Mouse (Mus musculus): ENCODE measurements around the gene Gm20708.
"Not testable (repeated sequence)": the region's sequence is repeated elsewhere in the genome, so short reads cannot be mapped to it uniquely, and the experiment has no call there.

The Gm20708 gene

DNA sequence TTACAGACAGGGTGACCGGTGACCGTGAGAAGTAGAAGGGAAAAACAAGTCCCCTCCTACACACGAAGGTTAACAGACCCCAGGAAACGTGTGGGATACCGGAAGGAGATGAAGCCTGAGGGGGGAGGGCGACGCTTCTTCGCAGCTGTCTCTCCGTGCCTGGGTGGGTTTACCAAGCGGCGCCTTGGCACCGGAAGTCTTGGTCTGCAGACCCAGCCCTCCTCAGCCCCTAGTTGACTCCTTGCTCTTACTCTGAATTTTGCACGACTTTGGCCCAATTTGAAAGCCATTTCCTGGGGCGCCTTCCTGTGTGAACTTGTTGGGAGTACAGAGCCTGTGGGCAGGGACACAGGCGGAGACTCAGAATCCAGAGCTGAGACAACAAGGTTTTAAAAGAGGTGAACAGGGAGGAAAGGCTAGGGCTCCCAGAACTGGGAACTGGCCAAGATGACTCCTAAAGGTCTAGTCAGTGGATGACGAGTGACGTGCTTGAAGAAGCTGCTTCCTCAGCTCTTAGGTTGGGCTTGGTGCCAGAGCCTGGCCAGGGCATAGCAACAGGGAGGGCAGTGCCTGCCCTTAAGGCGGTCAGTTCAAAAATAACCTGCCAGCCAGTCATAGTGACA, 28.2 kb upstream of the Gm20708 start:
- peak; percentile 68 for DNase-seq (ENCODE audit: low spot score)

GRCm38 (mm10) chr11:117781993-117782704, 27.3 kb upstream of the Gm20708 start, which contains the start of the genes Tmc8 and Tmc6:
Gene Tmc8, plus strand, starts transcription at chr11:117782076.
Gene Tmc6, minus strand, starts transcription at chr11:117782198.
- DNase-seq (ENCODE audit: low spot score): no peak

DNA sequence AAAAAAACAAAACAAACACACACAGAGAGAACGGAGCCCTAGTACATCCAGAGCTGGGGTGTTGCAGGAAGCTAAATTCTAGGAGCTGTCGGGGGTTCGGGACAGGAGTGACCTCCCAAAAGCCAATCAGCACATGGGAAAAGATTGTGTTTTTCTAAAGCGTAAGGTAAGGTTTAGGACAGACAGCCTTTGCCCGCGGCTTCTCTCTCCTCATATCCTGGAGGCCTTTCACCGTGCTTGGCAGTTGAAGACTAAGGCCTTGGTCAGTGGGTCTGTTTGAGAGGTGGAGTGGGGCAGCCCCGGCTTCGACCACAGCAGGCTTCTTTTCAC, 26.8 kb upstream of the Gm20708 start:
- no peak for DNase-seq (ENCODE audit: low spot score)

DNA sequence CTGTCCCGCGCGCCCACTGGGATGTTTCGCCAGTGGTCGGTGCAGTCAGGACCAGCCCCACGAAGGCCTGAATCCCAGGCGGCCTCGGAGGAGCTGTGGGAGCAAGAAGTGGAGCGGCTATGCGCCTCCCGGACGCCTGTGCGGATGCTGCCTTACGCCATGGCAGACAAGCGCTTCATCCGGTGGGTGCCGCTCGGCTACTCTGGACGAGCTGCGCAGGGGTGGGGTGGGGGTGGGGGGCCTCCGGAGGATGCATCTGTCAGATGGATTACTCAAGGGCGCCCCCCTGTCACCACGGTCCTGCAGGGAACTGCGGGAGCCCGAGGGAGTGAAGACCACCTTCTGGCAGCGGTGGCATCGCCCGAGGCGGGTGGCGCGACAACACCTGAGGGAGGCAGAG, 26.4 kb upstream of the Gm20708 start:
- DNase-seq (ENCODE audit: low spot score): peak; percentile 61

GRCm38 (mm10) chr11:117783683-117784309, 25.7 kb upstream of the Gm20708 start:
- no peak for DNase-seq (ENCODE audit: low spot score)

DNA sequence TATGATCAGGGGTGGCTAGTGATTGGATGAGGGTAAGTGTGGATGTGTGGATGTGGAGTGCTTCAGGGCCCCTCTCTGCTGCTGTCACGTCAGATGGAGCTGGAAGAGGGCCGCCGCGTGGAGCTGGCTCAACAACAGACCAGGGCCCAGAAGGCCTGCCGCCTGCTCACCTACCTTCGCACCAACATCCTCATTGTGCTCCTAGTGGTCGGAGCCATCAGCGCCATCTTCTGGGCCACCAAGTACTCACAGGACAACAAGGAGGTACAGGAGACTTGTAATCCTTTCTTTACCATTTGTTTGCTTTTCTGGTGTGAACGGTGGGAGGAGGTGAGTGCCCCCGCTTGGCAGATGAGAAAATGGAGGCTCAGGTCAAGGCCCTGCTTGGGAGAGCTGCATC, 23.2 kb upstream of the Gm20708 start:
- peak; percentile 77 for DNase-seq (ENCODE audit: low spot score)

DNA sequence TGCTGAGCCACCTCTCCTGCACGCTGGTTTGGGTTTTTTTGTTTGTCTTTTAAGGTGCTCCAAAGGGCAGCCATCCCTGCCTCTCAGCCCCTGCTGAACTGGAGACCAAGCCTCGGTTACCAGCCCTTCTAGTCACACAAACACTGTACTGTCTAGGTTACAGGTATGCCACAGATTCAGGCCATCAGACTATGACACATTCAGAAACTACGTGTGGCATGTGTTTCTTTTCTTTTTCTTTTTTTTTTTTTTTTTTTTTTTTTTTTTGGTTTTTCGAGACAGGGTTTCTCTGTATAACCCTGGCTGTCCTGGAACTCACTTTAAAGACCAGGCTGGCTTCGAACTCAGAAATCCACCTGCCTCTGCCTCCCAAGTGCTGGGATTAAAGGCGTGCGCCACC, 21.0 kb upstream of the Gm20708 start:
- DNase-seq (ENCODE audit: low spot score): not testable (repeated sequence)

GRCm38 (mm10) chr11:117790286-117790685, 19.2 kb upstream of the Gm20708 start:
- DNase-seq (ENCODE audit: low spot score): peak; percentile 78

GRCm38 (mm10) chr11:117790703-117791440, 18.6 kb upstream of the Gm20708 start:
- DNase-seq (ENCODE audit: low spot score): no peak

GRCm38 (mm10) chr11:117791441-117791761, 18.1 kb upstream of the Gm20708 start:
- DNase-seq (ENCODE audit: low spot score): no peak

DNA sequence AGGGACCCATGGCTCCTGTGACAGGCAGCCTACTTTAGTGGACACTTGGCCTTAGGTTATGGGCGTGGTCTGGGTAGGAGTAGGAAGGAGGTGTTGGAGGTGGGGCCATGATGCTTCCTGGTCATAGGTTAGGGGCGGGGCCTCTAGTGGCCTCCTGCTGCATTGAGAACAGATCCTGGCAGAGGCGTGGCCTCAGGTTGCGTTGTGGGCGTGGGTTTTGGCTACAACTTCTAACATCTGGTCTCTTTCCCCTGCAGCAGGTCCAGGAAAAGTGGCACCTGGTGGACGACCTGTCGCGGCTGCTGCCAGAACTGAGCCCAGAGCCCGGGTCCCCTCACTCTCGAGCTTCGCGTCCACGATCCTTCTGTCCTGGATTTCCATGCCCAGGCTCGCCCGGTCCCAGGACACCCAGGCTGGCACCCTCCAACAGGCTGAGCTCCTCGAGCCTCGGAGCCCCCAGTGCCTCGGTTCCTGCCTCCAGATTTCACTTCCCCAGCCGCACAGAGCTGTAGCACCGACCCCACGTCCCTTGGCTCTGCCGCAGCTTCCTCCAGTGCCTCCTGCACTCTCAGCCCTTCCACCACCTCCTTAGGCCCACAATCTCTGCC, 17.1 kb upstream of the Gm20708 start:
- DNase-seq (ENCODE audit: low spot score): no peak

- no peak for DNase-seq (ENCODE audit: low spot score)
These were observed 15.4 kb upstream of the Gm20708 start for GRCm38 (mm10) chr11:117794035-117794551.

- no peak for DNase-seq (ENCODE audit: low spot score)
These were observed 12.5 kb upstream of the Gm20708 start for GRCm38 (mm10) chr11:117796954-117797353.

- no peak for DNase-seq (ENCODE audit: low spot score)
These were observed 11.8 kb upstream of the Gm20708 start, which contains the start of gene 6030468B19Rik for GRCm38 (mm10) chr11:117797511-117798159. Gene 6030468B19Rik, plus strand, starts transcription at chr11:117797660.

DNA sequence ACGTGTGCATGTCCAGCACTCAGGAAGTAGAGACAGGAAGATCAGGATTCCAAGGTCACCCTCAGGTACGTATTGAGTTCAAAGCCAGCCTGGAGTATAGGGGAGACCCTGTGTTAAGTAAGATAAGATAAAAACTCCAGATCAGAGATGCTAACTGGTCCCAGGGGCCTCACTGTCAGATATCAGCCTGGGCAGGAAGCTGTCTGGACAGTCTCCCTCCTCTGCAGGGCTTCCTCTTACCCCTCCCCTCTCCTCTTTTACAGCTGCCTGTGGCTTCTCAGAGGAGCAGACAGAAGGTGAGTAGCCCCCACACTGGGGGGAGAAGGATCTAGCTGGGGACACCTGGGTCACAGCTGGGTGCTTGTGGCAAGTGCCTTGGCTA, 11.3 kb upstream of the Gm20708 start:
- no peak for DNase-seq (ENCODE audit: low spot score)

DNA sequence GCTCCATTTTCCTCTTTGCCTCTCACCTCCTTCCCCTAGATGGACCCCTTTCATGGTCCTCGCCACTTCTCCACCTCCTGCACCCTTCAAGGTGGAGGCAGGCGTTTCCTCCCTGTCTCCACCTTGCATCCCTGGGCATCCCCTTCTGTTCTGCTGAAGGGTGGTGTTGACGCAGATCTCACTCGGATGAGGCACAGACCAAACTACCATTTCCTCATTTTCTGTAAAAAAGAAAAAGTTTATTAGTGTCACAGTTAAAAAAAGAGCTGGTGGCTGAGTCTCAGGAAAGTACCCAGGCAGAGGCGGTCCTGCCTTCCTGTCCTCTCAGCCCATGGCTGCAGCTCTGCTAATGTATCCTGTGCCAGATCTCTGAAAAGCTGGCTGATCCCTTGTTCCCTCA, 10.3 kb upstream of the Gm20708 start:
- no peak for DNase-seq (ENCODE audit: low spot score)

DNA sequence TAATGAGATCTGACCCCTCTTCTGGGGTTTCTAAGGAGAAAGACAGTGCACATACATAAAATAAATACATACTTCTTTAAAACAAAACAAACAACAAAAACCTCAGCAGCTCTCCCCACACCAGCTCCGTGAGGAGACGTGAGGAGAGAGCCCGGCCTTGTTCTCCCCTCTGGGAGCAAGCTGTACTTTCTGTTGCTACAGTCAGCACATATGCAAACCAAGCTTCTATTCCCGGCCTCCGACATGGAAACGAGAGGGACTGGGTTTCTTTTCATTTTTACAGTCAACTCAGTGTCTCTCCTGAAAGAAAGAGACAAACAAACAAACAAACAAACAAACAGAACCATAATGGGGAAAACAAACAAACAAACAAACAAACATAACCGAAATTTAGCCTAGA, 9.4 kb upstream of the Gm20708 start:
- no peak for DNase-seq (ENCODE audit: low spot score)

DNA sequence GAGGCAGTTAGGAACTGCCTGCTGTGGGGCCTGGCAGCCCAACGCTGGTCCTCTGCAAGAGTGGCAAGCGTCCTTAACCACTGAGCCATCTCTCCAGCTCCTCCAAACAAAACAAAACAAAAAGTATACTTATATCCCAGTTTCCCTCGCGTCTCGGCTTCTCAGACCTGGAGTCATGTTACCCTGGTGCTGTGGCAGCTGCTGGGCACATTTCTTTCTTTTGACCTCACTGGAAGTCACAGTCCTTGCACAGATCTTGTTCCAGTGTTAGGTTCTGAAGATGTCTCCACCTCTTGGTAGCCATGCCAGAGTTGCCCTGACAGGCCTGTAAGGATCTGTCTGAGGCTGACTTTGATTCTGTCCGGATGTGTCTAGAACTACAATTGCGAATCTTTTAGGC, 7.8 kb upstream of the Gm20708 start:
- no peak for DNase-seq (ENCODE audit: low spot score)

GRCm38 (mm10) chr11:117803166-117803688, 6.2 kb upstream of the Gm20708 start:
- DNase-seq (ENCODE audit: low spot score): no peak

DNA sequence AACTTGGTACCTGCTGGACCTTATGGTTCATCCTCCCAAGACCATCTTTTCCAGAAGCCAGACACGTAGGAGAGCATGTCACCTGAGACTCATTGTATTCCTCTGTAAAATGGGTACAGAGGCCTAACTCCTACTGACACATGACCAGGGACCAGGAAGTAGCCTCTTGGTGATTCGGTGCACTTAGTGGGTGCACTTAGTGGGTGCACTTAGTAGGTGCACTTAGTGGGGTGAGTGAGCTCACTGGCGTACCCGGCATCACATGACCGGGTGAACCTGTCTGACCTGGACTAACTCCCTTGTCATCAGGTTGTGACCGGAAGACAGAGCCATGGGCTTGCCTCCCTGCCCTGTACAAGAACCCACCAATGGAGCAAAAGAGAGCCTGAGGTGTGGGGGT, 2.7 kb upstream of the Gm20708 start:
- no peak for DNase-seq (ENCODE audit: low spot score)

DNA sequence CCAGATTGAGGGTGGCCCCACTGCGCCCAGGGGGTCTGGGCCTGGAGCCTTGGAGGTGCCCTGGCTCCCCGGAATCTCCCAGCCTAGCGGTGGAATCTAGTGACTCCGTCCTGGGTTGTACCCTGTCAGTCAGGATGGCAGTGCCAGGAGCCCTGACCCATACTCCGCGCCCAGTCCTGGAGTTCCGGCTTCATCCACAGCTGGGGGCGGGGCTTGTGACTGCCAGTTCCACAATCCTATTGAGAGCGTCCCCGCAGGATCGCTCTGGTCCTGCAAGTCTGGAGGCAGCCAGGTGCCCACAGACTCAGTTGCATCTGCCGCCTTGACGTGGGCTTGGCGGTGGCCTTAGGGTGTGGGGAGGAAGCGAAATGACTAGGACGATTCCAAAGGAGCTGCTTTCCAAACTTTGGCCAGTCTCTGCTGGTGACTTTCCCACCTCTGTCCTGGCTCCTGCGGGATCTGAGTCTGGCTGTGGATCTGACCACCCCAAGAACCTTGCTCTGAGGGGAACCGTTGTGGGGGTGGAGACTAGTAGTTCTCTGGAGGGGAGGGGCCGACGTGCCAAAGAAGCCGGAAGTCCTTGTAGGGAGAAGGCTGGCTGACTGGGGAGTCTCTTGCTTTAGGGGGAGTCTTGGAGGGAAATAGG, 1.1 kb downstream of the Gm20708 start:
- DNase-seq (ENCODE audit: low spot score): peak; percentile 83
